Mouse (Mus musculus) embryonic facial prominence, embryonic 13.5 days (tissue): ENCODE data around the gene Ms4a6c. TPM values are rescaled to one million over a fixed set of nuclear protein-coding genes. Genes with fewer than 3 reads are reported as not detected.
"Not testable (repeated sequence)": the region's sequence is repeated elsewhere in the genome, so short reads cannot be mapped to it uniquely, and the experiment has no call there.

Experiments used
- ATAC-seq: fragments of 200-750 bp; cut with Nextera tagmentation; 2 replicates; pipeline ENCODE4 v1.8.0; 2017; ENCODE audit warnings: low read depth; ENCODE audit not compliant: insufficient number of reproducible peaks, insufficient read depth, low FRiP score, low TSS enrichment
- H3K27ac ChIP-seq: fragments of 300-500 bp; sonication (generic); 2 replicates; pipeline ENCODE4 v1.5.1; 2015; ENCODE audit warnings: moderate library complexity, mild to moderate bottlenecking, inconsistent platforms
- H3K27me3 ChIP-seq: fragments of 300-500 bp; sonication (generic); 2 replicates; pipeline ENCODE4 v1.6.1; 2015; ENCODE audit warnings: mild to moderate bottlenecking, inconsistent platforms
- H3K36me3 ChIP-seq: fragments of 300-500 bp; sonication (generic); 2 replicates; pipeline ENCODE4 v1.6.1; 2015; ENCODE audit warnings: mild to moderate bottlenecking, inconsistent platforms
- H3K4me1 ChIP-seq: fragments of 300-500 bp; sonication (generic); 2 replicates; pipeline ENCODE4 v1.6.1; 2015; ENCODE audit warnings: inconsistent platforms
- H3K4me2 ChIP-seq: fragments of 300-500 bp; sonication (generic); 2 replicates; pipeline ENCODE4 v1.6.1; 2015; ENCODE audit warnings: moderate library complexity, mild to moderate bottlenecking, inconsistent platforms
- H3K4me3 ChIP-seq: fragments of 300-500 bp; sonication (generic); 2 replicates; pipeline ENCODE4 v1.5.1; 2015; ENCODE audit warnings: mild to moderate bottlenecking, inconsistent platforms
- H3K9ac ChIP-seq: fragments of 300-500 bp; sonication (generic); 2 replicates; pipeline ENCODE4 v1.6.1; 2015; ENCODE audit warnings: mild to moderate bottlenecking, inconsistent platforms
- H3K9me3 ChIP-seq: fragments of 300-500 bp; sonication (generic); 2 replicates; pipeline ENCODE4 v1.6.1; 2016; ENCODE audit warnings: inconsistent platforms
- WGBS: fragments of 180-500 bp; shearing (Covaris S2); methylation state at CpG from one replicate; pipeline ENCODE4 v1.1.7; 2015; ENCODE audit warnings: mixed read lengths; 5-methylcytosine and 5-hydroxymethylcytosine counted together
- polyA plus RNA-seq: library from polyadenylated mRNA; unstranded; fragments of >200 nt; fragmentation: Nextera tagmentation; extraction: Ambion mirVana; gene quantifications from 2 replicates; pipeline ENCODE4 v1.2.1, GENCODE M21; 2015

The Ms4a6c gene
- polyA plus RNA-seq, 1 experiment from 2014 or later: 5.4 TPM

GRCm38 (mm10) chr19:11483941-11484340 lies 14.8 kb downstream of the Ms4a6c start:
- no peak for ATAC-seq
- no peaks in the 10 kb centered on the region for H3K4me1 ChIP-seq
- H3K9me3 ChIP-seq: no peaks in the 10 kb centered on the region
- 70% methylated on average over 4 of the region's 4 CpGs for WGBS
- no peak overlapping the region for H3K4me3 ChIP-seq
- H3K27ac ChIP-seq: no peak overlapping the region
- no peaks in the 10 kb centered on the region for H3K36me3 ChIP-seq
- no peak overlapping the region for H3K4me2 ChIP-seq
- no peak overlapping the region for H3K9ac ChIP-seq
- no peaks in the 10 kb centered on the region for H3K27me3 ChIP-seq

- H3K9ac ChIP-seq: no peak overlapping the region
- H3K4me2 ChIP-seq: no peak overlapping the region
- no peaks in the 10 kb centered on the region for H3K36me3 ChIP-seq
- H3K9me3 ChIP-seq: no peaks in the 10 kb centered on the region
- H3K27me3 ChIP-seq: no peaks in the 10 kb centered on the region
- no peak overlapping the region for H3K27ac ChIP-seq
- no peaks in the 10 kb centered on the region for H3K4me1 ChIP-seq
- H3K4me3 ChIP-seq: no peak overlapping the region
- 77% methylated on average over 3 of the region's 3 CpGs for WGBS
- no peak for ATAC-seq
Measured at GRCm38 (mm10) chr19:11484388-11484787, 15.2 kb downstream of the Ms4a6c start.

- WGBS: 86% methylated on average over 3 of the region's 3 CpGs
- Histone ChIP-seq H3K27me3 (no peaks in the 10 kb centered on the region), H3K4me2 (no peak overlapping the region), H3K9me3 (no peaks in the 10 kb centered on the region), H3K9ac (no peak overlapping the region), H3K4me3 (no peak overlapping the region), H3K36me3 (no peaks in the 10 kb centered on the region), H3K4me1 (no peaks in the 10 kb centered on the region), H3K27ac (no peak overlapping the region)
- ATAC-seq: no peak
Measured at GRCm38 (mm10) chr19:11485266-11485665, 16.1 kb downstream of the Ms4a6c start.

GRCm38 (mm10) chr19:11485746-11486145 lies 16.6 kb downstream of the Ms4a6c start, which contains the start of gene Gm8369:
TSS of gene Gm8369 (plus strand) at chr19:11485938.
- no peak within 1 kb of the TSS for H3K27ac ChIP-seq
- no peaks in the 10 kb centered on the region for H3K9me3 ChIP-seq
- H3K27me3 ChIP-seq: no peaks in the 10 kb centered on the region
- ATAC-seq: no peak
- no peak within 1 kb of the TSS for H3K9ac ChIP-seq
- no peaks in the 10 kb centered on the region for H3K4me1 ChIP-seq
- H3K4me2 ChIP-seq: no peak within 1 kb of the TSS
- no peaks in the 10 kb centered on the region for H3K36me3 ChIP-seq
- no peak within 1 kb of the TSS for H3K4me3 ChIP-seq
- 73% methylated on average over 2 of the region's 2 CpGs for whole genome bisulfite sequencing

- Histone ChIP-seq H3K9ac (no peak overlapping the region), H3K27me3 (no peaks in the 10 kb centered on the region), H3K4me2 (no peak overlapping the region), H3K9me3 (no peaks in the 10 kb centered on the region), H3K27ac (no peak overlapping the region), H3K4me1 (no peaks in the 10 kb centered on the region), H3K36me3 (no peaks in the 10 kb centered on the region), H3K4me3 (no peak overlapping the region)
- 77% methylated on average over 1 of the region's 1 CpGs for WGBS
- ATAC-seq: no peak
Measured at GRCm38 (mm10) chr19:11486599-11486998, 17.4 kb downstream of the Ms4a6c start.

- no peak overlapping the region for H3K27ac ChIP-seq
- no peaks in the 10 kb centered on the region for H3K27me3 ChIP-seq
- H3K9me3 ChIP-seq: no peaks in the 10 kb centered on the region
- 61% methylated on average over 4 of the region's 4 CpGs for WGBS
- H3K4me3 ChIP-seq: no peak overlapping the region
- no peaks in the 10 kb centered on the region for H3K4me1 ChIP-seq
- no peaks in the 10 kb centered on the region for H3K36me3 ChIP-seq
- H3K4me2 ChIP-seq: no peak overlapping the region
- no peak for ATAC-seq
- no peak overlapping the region for H3K9ac ChIP-seq
Measured at GRCm38 (mm10) chr19:11491406-11492189, 22.4 kb downstream of the Ms4a6c start.

- Histone ChIP-seq H3K27me3 (no peaks in the 10 kb centered on the region), H3K9me3 (no peaks in the 10 kb centered on the region), H3K9ac (no peak overlapping the region), H3K4me2 (no peak overlapping the region), H3K27ac (no peak overlapping the region), H3K4me1 (no peaks in the 10 kb centered on the region), H3K4me3 (no peak overlapping the region), H3K36me3 (no peaks in the 10 kb centered on the region)
- no peak for ATAC-seq
- WGBS: 86% methylated on average over 1 of the region's 1 CpGs
Measured at GRCm38 (mm10) chr19:11492671-11493070, 23.5 kb downstream of the Ms4a6c start.

GRCm38 (mm10) chr19:11494519-11494918 lies 25.4 kb downstream of the Ms4a6c start:
- no peak for ATAC-seq
- WGBS: 88% methylated on average over 3 of the region's 3 CpGs
- H3K27me3 ChIP-seq: no peaks in the 10 kb centered on the region
- no peaks in the 10 kb centered on the region for H3K9me3 ChIP-seq
- H3K4me1 ChIP-seq: no peaks in the 10 kb centered on the region
- no peak overlapping the region for H3K27ac ChIP-seq
- H3K4me3 ChIP-seq: no peak overlapping the region
- no peaks in the 10 kb centered on the region for H3K36me3 ChIP-seq
- H3K4me2 ChIP-seq: no peak overlapping the region
- no peak overlapping the region for H3K9ac ChIP-seq

- Histone ChIP-seq H3K9me3 (no peaks in the 10 kb centered on the region), H3K4me2 (no peak overlapping the region), H3K4me1 (no peaks in the 10 kb centered on the region), H3K4me3 (no peak overlapping the region), H3K27ac (no peak overlapping the region), H3K36me3 (no peaks in the 10 kb centered on the region), H3K27me3 (no peaks in the 10 kb centered on the region), H3K9ac (no peak overlapping the region)
- ATAC-seq: no peak
- 80% methylated on average over 6 of the region's 6 CpGs for WGBS
Measured at GRCm38 (mm10) chr19:11496361-11496760, 27.2 kb downstream of the Ms4a6c start.

GRCm38 (mm10) chr19:11497300-11497699 lies 28.1 kb downstream of the Ms4a6c start:
- not testable (repeated sequence) for H3K36me3 ChIP-seq, H3K27me3 ChIP-seq, H3K9me3 ChIP-seq, H3K4me2 ChIP-seq, ATAC-seq, H3K4me1 ChIP-seq, H3K9ac ChIP-seq, H3K27ac ChIP-seq, H3K4me3 ChIP-seq
- WGBS: 84% methylated on average over 1 of the region's 1 CpGs

- Histone ChIP-seq H3K4me2 (no peak overlapping the region), H3K4me3 (no peak overlapping the region), H3K27me3 (no peaks in the 10 kb centered on the region), H3K27ac (no peak overlapping the region), H3K9me3 (no peaks in the 10 kb centered on the region), H3K36me3 (no peaks in the 10 kb centered on the region), H3K9ac (no peak overlapping the region), H3K4me1 (no peaks in the 10 kb centered on the region)
- no peak for ATAC-seq
- 93% methylated on average over 1 of the region's 1 CpGs for WGBS
Measured at GRCm38 (mm10) chr19:11500796-11501195, 31.6 kb downstream of the Ms4a6c start.

GRCm38 (mm10) chr19:11501326-11501725 lies 32.2 kb downstream of the Ms4a6c start:
- Histone ChIP-seq H3K4me2 (no peak overlapping the region), H3K27me3 (no peaks in the 10 kb centered on the region), H3K27ac (no peak overlapping the region), H3K4me3 (no peak overlapping the region), H3K9me3 (no peaks in the 10 kb centered on the region), H3K9ac (no peak overlapping the region), H3K4me1 (no peaks in the 10 kb centered on the region), H3K36me3 (no peaks in the 10 kb centered on the region)
- WGBS: 85% methylated on average over 4 of the region's 4 CpGs
- ATAC-seq: no peak
